Mouse (Mus musculus) hematopoietic stem cell, adult 5-6 weeks (primary cell): ENCODE data around the gene Ifitm6. TPM values are rescaled to one million over a fixed set of nuclear protein-coding genes. Genes with fewer than 3 reads are reported as not detected.
A peak's percentile ranks its signal among the peaks of the same experiment; 100 is the strongest.

Experiments used
- ATAC-seq, 2 experiments: fragments of 125-278 bp in 1 of 2; replicated peaks in 1 of 2; 2 replicates each; pipeline ENCODE4 v1.8.0; 2016 to 2017; ENCODE audit warnings: inconsistent platforms in 2 of 2, mild to moderate bottlenecking in 2 of 2, moderate number of reproducible peaks in 2 of 2, low read depth in 1 of 2, moderate TSS enrichment in 1 of 2; ENCODE audit not compliant: low FRiP score in 2 of 2, poor library complexity in 2 of 2, severe bottlenecking in 2 of 2, insufficient read depth in 1 of 2, low TSS enrichment in 1 of 2
- total RNA-seq: library from RNA; stranded (forward); fragments of 172-1452, 232-1000 nt; gene quantifications from 2 replicates; pipeline ENCODE4 v1.2.3, GENCODE M21; 2017

The Ifitm6 gene
- total RNA-seq, 1 experiment from 2014 or later: 68.4 TPM

- no peak for ATAC-seq
Observed at GRCm38 (mm10) chr7:141047581-141048225, 30.0 kb upstream of the Ifitm6 start.

- peak; percentile 25 to 51 for ATAC-seq
Observed at GRCm38 (mm10) chr7:141046931-141047580, 29.3 kb upstream of the Ifitm6 start.

GRCm38 (mm10) chr7:141042539-141042938 is 24.8 kb upstream of the Ifitm6 start:
- peak in 1 of 2 experiments; percentile 15; a peak in 1 of 4 replicates for ATAC-seq

- 0 out of 4 replicates have a peak, but pooled peaks of 1 of the 2 experiments have one; percentile 26 for ATAC-seq
Observed at GRCm38 (mm10) chr7:141041661-141042060, 23.9 kb upstream of the Ifitm6 start.

GRCm38 (mm10) chr7:141040867-141041606 is 23.3 kb upstream of the Ifitm6 start:
- no peak for ATAC-seq

- no peak for ATAC-seq
Observed at GRCm38 (mm10) chr7:141039386-141040107, 21.8 kb upstream of the Ifitm6 start.

GRCm38 (mm10) chr7:141038090-141039032 is 20.6 kb upstream of the Ifitm6 start:
- ATAC-seq: peak; percentile 34 to 37; a peak in 1 of 4 replicates

GRCm38 (mm10) chr7:141036624-141037023 is 18.9 kb upstream of the Ifitm6 start:
- peak; percentile 62 to 68; a peak in 3 of 4 replicates for ATAC-seq

GRCm38 (mm10) chr7:141032458-141033167 is 14.9 kb upstream of the Ifitm6 start:
- no peak for ATAC-seq

GRCm38 (mm10) chr7:141030390-141030789 is 12.7 kb upstream of the Ifitm6 start:
- no peak for ATAC-seq

GRCm38 (mm10) chr7:141028831-141029230 is 11.1 kb upstream of the Ifitm6 start, which contains the start of gene Gm17387:
Gm17387 (plus strand) TSS chr7:141029131.
- ATAC-seq: no peak

- no peak for ATAC-seq
Observed at GRCm38 (mm10) chr7:141026740-141027098, 9.0 kb upstream of the Ifitm6 start.

- ATAC-seq: no peak
Observed at GRCm38 (mm10) chr7:141026097-141026739, 8.5 kb upstream of the Ifitm6 start.

- ATAC-seq: peak; percentile 61 to 69
Observed at GRCm38 (mm10) chr7:141024865-141025838, 7.4 kb upstream of the Ifitm6 start.
